Mouse (Mus musculus): ENCODE data around the gene Nr1i3.

The Nr1i3 gene

GRCm38 (mm10) chr1:171251594-171252324, 38.0 kb downstream of the Nr1i3 start:
- no peak for DNase-seq (ENCODE audit: low spot score)

- DNase-seq (ENCODE audit: low spot score), result no peak
Measured at GRCm38 (mm10) chr1:171252415-171252814, 38.6 kb downstream of the Nr1i3 start.

- no peak for DNase-seq (ENCODE audit: low spot score)
Measured at GRCm38 (mm10) chr1:171256095-171256818, 42.5 kb downstream of the Nr1i3 start.

DNA sequence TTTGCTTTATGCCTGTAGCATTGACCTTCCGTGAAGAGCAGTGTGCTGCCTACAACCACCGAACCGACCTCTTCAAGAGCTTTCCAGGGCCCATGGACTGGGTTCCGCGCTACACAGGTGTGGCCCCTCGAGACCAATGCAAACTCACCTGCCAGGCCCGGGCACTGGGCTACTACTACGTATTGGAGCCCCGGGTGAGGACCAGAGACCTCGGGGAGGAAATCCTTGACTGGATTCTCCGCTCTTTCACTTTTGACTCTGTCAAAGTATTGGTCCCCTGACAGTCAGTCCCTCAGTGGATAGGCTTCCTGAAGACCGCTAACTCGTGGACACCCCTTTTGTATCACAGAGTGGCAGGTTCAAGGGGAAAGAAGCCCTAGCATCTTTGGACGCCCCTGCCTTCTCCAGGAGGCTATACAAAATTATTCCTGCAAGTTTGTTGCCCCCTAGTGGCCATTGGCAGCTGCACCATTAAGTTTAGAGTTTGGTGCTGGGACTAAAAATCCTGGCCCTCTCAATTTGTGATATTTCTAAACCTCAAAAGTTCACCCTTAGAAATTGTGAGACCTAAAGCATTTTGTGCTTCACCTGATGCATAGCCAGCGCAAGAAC, 43.3 kb downstream of the Nr1i3 start:
- peak; percentile 48 for DNase-seq (ENCODE audit: low spot score)

- DNase-seq (ENCODE audit: low spot score), result no peak
Measured at GRCm38 (mm10) chr1:171257781-171258180, 44.0 kb downstream of the Nr1i3 start.

GRCm38 (mm10) chr1:171258921-171259320, 45.2 kb downstream of the Nr1i3 start:
- DNase-seq (ENCODE audit: low spot score), result no peak

DNA sequence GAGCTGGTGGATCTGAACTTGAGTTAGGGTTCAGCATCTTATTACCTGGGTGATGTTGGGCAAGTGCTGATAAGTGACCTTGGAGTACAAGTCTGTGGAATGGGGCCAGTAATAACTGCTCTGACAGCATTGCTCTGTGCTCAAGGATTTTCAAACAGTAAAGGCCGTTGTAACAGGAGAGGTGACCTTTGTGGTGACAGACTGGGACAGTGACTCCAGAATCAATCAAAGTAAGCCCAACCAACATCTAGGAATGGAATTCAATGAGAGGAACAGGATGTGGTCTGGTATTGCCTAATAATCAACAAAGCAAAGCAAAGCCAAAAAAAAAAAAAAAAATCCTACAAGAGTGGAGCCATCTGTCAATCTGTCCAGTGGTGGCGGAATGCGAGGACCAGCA, 46.5 kb downstream of the Nr1i3 start:
- no peak for DNase-seq (ENCODE audit: low spot score)

DNA sequence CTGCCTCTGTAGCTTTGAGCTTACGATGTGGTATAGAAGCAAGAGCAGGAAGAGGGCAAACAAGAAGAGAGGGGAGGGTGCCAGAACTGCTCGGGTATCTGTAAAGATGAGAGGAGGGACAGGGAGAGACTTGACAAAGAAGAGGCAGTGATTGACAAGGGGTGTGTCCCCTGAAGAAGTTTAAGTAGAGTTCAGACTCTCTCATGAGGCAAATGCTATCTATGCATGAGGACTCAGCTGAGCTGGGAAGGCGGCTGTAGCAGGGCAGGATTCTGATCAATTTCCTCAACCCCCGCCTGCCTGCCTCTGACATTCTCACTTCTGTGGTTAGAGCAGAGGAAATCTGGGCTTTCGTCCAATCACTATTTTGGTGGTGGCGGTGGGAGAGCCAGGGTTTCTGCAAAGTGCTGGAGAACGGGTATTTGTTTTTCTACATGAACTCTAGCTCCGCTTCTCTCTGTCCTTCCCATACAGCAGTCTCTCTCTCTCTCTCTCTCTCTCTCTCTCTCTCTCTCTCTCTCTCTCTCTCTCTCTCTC, 48.9 kb downstream of the Nr1i3 start:
- no peak for DNase-seq (ENCODE audit: low spot score)

DNA sequence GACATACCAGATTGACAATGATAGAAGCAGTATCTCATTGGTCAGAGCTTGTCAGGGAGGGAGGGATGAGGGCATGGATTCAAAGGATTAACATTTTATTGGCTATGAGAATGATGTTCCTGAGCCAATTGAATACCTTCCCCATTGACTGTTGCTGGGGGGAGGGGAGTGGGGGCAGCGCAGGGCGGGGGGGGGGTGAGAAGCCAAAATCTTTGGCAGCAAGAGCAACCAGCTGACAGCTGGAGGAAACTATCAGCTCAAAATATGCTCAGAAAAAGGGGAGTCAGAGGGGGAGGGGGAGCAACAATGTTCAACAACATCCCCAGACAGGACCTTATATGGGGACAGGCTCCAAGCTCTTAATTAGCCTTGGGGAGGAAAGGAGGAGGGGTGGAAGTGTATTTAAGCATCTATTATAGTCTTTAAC, 49.4 kb downstream of the Nr1i3 start:
- DNase-seq (ENCODE audit: low spot score), result no peak

GRCm38 (mm10) chr1:171263666-171264461, 50.1 kb downstream of the Nr1i3 start:
- no peak for DNase-seq (ENCODE audit: low spot score)

- no peak for DNase-seq (ENCODE audit: low spot score)
Measured at GRCm38 (mm10) chr1:171265971-171266744, 52.4 kb downstream of the Nr1i3 start.

- DNase-seq (ENCODE audit: low spot score), result no peak
Measured at GRCm38 (mm10) chr1:171268341-171268740, 54.6 kb downstream of the Nr1i3 start.

- peak; percentile 99 for DNase-seq (ENCODE audit: low spot score)
Measured at GRCm38 (mm10) chr1:171269848-171270572, 56.2 kb downstream of the Nr1i3 start, which contains the start of gene B4galt3. TSS of gene B4galt3 (plus strand) at chr1:171270328.
